Mouse (Mus musculus) lung, embryonic 14.5 days (tissue): ENCODE results near the gene Gja8. TPM values are rescaled to one million over a fixed set of nuclear protein-coding genes. Genes with fewer than 3 reads are reported as not detected.

ENCODE experiments used
- ATAC-seq: fragments of 200-750 bp; cut with Nextera tagmentation; 2 replicates; pipeline ENCODE4 v1.8.0; 2017; ENCODE audit warnings: mild to moderate bottlenecking, moderate TSS enrichment, moderate library complexity; ENCODE audit not compliant: insufficient read depth
- DNase-seq: peaks from one replicate; pipeline ENCODE4 v3.0.0-alpha.2; 2015
- H3K27ac ChIP-seq: fragments of 300-500 bp; sonication (generic); 2 replicates; pipeline ENCODE4 v1.5.1; 2014; ENCODE audit warnings: low read depth, mild to moderate bottlenecking, moderate library complexity
- H3K27me3 ChIP-seq: fragments of 300-500 bp; sonication (generic); 2 replicates; pipeline ENCODE4 v1.6.1; 2014; ENCODE audit warnings: low read length, control low read depth; ENCODE audit not compliant: insufficient read depth
- H3K36me3 ChIP-seq: fragments of 300-500 bp; sonication (generic); 2 replicates; pipeline ENCODE4 v1.6.1; 2014; ENCODE audit warnings: control low read depth; ENCODE audit not compliant: insufficient read depth
- H3K4me1 ChIP-seq: fragments of 300-500 bp; sonication (generic); 2 replicates; pipeline ENCODE4 v1.6.1; 2014; ENCODE audit warnings: antibody characterized with exemption, control low read depth; ENCODE audit not compliant: insufficient read depth
- H3K4me2 ChIP-seq: fragments of 300-500 bp; sonication (generic); 2 replicates; pipeline ENCODE4 v1.6.1; 2014; ENCODE audit warnings: mild to moderate bottlenecking
- H3K4me3 ChIP-seq: fragments of 300-500 bp; sonication (generic); 2 replicates; pipeline ENCODE4 v1.5.1; 2014; ENCODE audit warnings: low read depth, low read length
- H3K9ac ChIP-seq: fragments of 300-500 bp; sonication (generic); 2 replicates; pipeline ENCODE4 v1.6.1; 2014
- H3K9me3 ChIP-seq: fragments of 300-500 bp; sonication (generic); 2 replicates; pipeline ENCODE4 v1.6.1; 2016; ENCODE audit warnings: low read depth, low read length, control low read depth
- CTCF ChIP-seq: IDR thresholded peaks from 2 replicates; pipeline ENCODE4 v1.5.1; 2016; ENCODE audit warnings: antibody characterized with exemption, low read depth
- WGBS: fragments of 180-500 bp; shearing (Covaris S2); extraction: QIAGEN DNeasy Blood & Tissue Kit; methylation state at CpG from one replicate; pipeline ENCODE4 v1.1.7; 2014; 5-methylcytosine and 5-hydroxymethylcytosine counted together
- polyA plus RNA-seq: library from polyadenylated mRNA; unstranded; fragments of >200 nt; fragmentation: Nextera tagmentation; extraction: Ambion mirVana; gene quantifications from 2 replicates; pipeline ENCODE4 v1.2.1, GENCODE M21; 2014

Gene Gja8
- polyA plus RNA-seq = not detected in 2 replicates

- H3K4me3 ChIP-seq = no peak within 1 kb of the TSS
- no peak within 1 kb of the TSS for H3K9ac ChIP-seq
- WGBS = 65% methylated on average over 6 of the region's 6 CpGs
- no peaks in the 10 kb centered on the region for H3K27me3 ChIP-seq
- no peaks in the 10 kb centered on the region for H3K4me1 ChIP-seq
- ATAC-seq (no peak), DNase-seq (no peak)
- no peaks in the 10 kb centered on the region for H3K9me3 ChIP-seq
- no peak within 1 kb of the TSS for H3K27ac ChIP-seq
- no peak for TF ChIP-seq CTCF
- H3K4me2 ChIP-seq = no peak within 1 kb of the TSS
- no peaks in the 10 kb centered on the region for H3K36me3 ChIP-seq
These were observed at the start of gene Gja8 for GRCm38 (mm10) chr3:96925920-96926319. TSS of gene Gja8 (minus strand) at chr3:96926020.

- H3K27me3 ChIP-seq = no peaks in the 10 kb centered on the region
- DNase-seq (no peak), ATAC-seq (no peak)
- no peaks in the 10 kb centered on the region for H3K9me3 ChIP-seq
- TF ChIP-seq CTCF = no peak
- no peaks in the 10 kb centered on the region for H3K4me1 ChIP-seq
- H3K36me3 ChIP-seq = no peaks in the 10 kb centered on the region
- WGBS = 86% methylated on average over 7 of the region's 7 CpGs
- no peak overlapping the region for H3K4me3 ChIP-seq
- no peak overlapping the region for H3K4me2 ChIP-seq
- H3K27ac ChIP-seq = no peak overlapping the region
- H3K9ac ChIP-seq = no peak overlapping the region
These were observed 48.6 kb upstream of the Gja8 start for GRCm38 (mm10) chr3:96974467-96974866.

- no peak overlapping the region for H3K4me3 ChIP-seq
- no peaks in the 10 kb centered on the region for H3K4me1 ChIP-seq
- TF ChIP-seq CTCF = no peak
- H3K9me3 ChIP-seq = no peaks in the 10 kb centered on the region
- 14% methylated on average over 7 of the region's 7 CpGs for WGBS
- no peak overlapping the region for H3K9ac ChIP-seq
- no peaks in the 10 kb centered on the region for H3K27me3 ChIP-seq
- DNase-seq (no peak), ATAC-seq (no peak)
- no peak overlapping the region for H3K27ac ChIP-seq
- no peaks in the 10 kb centered on the region for H3K36me3 ChIP-seq
- no peak overlapping the region for H3K4me2 ChIP-seq
These were observed 45.2 kb upstream of the Gja8 start for GRCm38 (mm10) chr3:96970986-96971385.

DNA sequence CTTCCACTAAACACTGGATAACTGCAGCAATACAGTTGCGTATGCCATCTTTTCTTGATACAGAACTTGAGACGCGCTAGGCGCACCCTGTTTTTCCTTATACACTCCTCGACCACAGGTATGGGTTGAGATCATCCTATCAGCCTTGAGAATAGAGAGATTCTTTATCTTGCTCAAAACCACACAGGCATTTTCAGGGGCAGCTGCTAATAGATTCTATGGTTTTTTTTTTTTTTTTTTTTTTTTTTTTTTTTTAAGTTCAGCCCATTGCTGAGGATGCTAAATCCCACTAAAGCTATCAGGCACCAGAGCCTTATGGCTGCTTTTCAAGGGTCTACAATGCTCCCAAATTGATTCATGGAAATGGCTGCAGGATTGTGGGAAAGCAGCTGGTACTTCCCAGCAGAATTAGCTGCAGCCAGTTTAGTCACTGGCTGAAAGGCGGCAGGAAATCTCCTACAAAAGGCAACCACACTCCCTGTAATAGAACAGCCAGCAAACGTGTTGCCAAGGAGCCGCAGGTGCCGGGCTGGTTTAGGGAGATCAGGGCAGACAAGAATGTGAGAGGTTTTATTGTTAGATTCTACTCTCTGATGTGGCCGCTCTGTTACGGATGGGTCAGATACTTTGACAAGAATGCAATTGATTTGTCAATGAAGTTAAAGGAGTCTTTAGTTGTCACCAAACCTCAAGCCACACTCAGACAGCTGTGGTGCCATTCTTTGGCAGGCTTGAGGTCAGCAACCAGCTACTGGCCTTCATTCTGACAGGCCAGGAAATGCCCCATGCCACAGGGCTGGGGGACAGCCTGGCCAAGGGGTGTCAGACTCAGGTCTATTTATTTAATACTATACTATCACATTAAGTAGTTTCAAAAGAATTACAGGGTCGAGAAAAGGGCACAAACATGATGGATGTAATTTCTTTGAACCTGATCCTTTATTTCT lies 37.5 kb upstream of the Gja8 start:
- WGBS = 63% methylated on average over 12 of the region's 12 CpGs
- no peak for ATAC-seq
- H3K27me3 ChIP-seq = no peaks in the 10 kb centered on the region
- no peaks in the 10 kb centered on the region for H3K36me3 ChIP-seq
- H3K4me3 ChIP-seq = no peak overlapping the region
- no peak overlapping the region for H3K27ac ChIP-seq
- no peak for DNase-seq
- no peak for TF ChIP-seq CTCF
- H3K4me1 ChIP-seq = no peaks in the 10 kb centered on the region
- H3K9ac ChIP-seq = no peak overlapping the region
- H3K9me3 ChIP-seq = no peaks in the 10 kb centered on the region
- H3K4me2 ChIP-seq = no peak overlapping the region

- 40% methylated on average over 8 of the region's 8 CpGs for WGBS
- H3K4me3 ChIP-seq = no peak overlapping the region
- H3K27ac ChIP-seq = no peak overlapping the region
- DNase-seq = peak; percentile 21
- ATAC-seq = no peak
- H3K27me3 ChIP-seq = no peaks in the 10 kb centered on the region
- H3K36me3 ChIP-seq = no peaks in the 10 kb centered on the region
- H3K4me1 ChIP-seq = no peaks in the 10 kb centered on the region
- no peak for TF ChIP-seq CTCF
- no peaks in the 10 kb centered on the region for H3K9me3 ChIP-seq
- no peak overlapping the region for H3K4me2 ChIP-seq
- no peak overlapping the region for H3K9ac ChIP-seq
These were observed 34.8 kb upstream of the Gja8 start for GRCm38 (mm10) chr3:96960597-96960996.

DNA sequence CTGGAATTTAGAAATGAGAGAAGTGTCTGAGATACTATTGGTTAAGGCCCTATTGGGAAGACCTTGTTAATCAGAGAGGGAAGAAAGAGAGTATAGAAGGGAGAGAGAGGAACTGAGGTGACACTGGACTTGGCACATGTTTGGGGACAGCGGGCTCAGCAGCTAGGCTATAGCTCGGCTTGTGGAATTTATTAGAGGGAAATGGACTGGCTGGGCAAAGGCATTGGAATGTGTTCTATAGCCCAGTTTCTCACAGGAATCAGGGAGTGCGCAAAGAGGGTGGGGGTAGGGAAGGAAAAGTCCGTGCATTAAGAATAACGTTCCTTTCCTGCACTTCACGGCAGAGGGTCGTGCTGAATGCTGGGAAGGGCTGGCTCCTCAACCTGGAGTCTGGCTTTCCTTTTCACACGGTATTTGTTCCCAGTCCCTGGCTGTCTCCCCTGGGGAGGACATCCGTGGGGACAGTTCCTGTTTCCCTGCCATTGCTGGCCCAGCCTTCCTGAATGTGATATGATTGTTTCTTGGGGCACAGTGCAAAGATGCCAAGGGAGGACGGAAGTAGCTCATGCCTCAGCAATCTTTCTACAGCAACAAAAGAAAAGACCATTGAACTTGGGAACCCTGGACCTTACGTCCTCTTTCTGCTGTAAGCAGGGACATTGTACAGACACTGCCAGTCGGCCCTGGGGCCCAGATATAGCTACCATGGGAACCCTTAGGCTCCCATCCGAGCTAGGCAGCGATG lies 27.8 kb upstream of the Gja8 start:
- ATAC-seq (peak; percentile 74), DNase-seq (peak; percentile 41)
- WGBS = 28% methylated on average over 14 of the region's 14 CpGs
- Histone ChIP-seq H3K4me3 (no peak overlapping the region), H3K27me3 (no peaks in the 10 kb centered on the region), H3K27ac (0 out of 2 replicates have a peak overlapping the region, but pooled peaks have one; percentile 6), H3K4me2 (peak overlapping the region; percentile 37), H3K9me3 (no peaks in the 10 kb centered on the region), H3K4me1 (peaks cover 5% of the 10 kb centered on the region; the same call in 1 of the 2 replicates), H3K9ac (no peak overlapping the region), H3K36me3 (no peaks in the 10 kb centered on the region)
- no peak for TF ChIP-seq CTCF

GRCm38 (mm10) chr3:96942706-96943105 lies 16.9 kb upstream of the Gja8 start:
- ATAC-seq (no peak), DNase-seq (no peak)
- peaks cover 4% of the 10 kb centered on the region; the same call in 1 of the 2 replicates for H3K9me3 ChIP-seq
- no peaks in the 10 kb centered on the region for H3K4me1 ChIP-seq
- no peaks in the 10 kb centered on the region for H3K27me3 ChIP-seq
- no peak overlapping the region for H3K27ac ChIP-seq
- no peak overlapping the region for H3K4me3 ChIP-seq
- no peak for TF ChIP-seq CTCF
- H3K4me2 ChIP-seq = no peak overlapping the region
- no peak overlapping the region for H3K9ac ChIP-seq
- WGBS = 70% methylated on average over 2 of the region's 2 CpGs
- H3K36me3 ChIP-seq = no peaks in the 10 kb centered on the region
